Mouse (Mus musculus): ENCODE measurements around the gene Nono. TPM values are rescaled to one million over a fixed set of nuclear protein-coding genes. Genes with fewer than 3 reads are reported as not detected.

The Nono gene
- 399 and 412 TPM in 2 replicates for polyA plus RNA-seq (2015; fragmentation: Nextera tagmentation; extraction: Ambion mirVana)

- Histone ChIP-seq H3K27ac (ENCODE audit: low read length) (peak within 1 kb of the TSS; percentile 94), H3K36me3 (ENCODE audit: control insufficient read depth, insufficient read depth, low read length) (0 out of 2 replicates have a peak, but pooled peaks cover 1% of the 10 kb centered on the region), H3K9me3 (ENCODE audit: control insufficient read depth, low read length) (no peaks in the 10 kb centered on the region), H3K4me3 (ENCODE audit: low read length) (peak within 1 kb of the TSS; percentile 70), H3K9ac (ENCODE audit: low read length) (peak within 1 kb of the TSS; percentile 86), H3K27me3 (ENCODE audit: control insufficient read depth, insufficient read depth, low read depth, low read length) (no peaks in the 10 kb centered on the region), H3K4me2 (ENCODE audit: low read depth, low read length) (peak within 1 kb of the TSS; percentile 52), H3K4me1 (replicated peaks; ENCODE audit: control insufficient read depth, insufficient read depth, low read length) (no peaks in the 10 kb centered on the region)
- peak; percentile 98 for ATAC-seq (ENCODE audit: low read depth)
- 19% methylated on average over 47 of the region's 51 CpGs for WGBS
Measured at GRCm38 (mm10) chrX:101429142-101429949, at the start of gene Nono. Gene Nono, plus strand, starts transcription at chrX:101429318.

- Histone ChIP-seq H3K4me3 (ENCODE audit: low read length) (no peak overlapping the region), H3K36me3 (ENCODE audit: control insufficient read depth, insufficient read depth, low read length) (no peaks in the 10 kb centered on the region), H3K27me3 (ENCODE audit: control insufficient read depth, insufficient read depth, low read depth, low read length) (peaks cover 20% of the 10 kb centered on the region), H3K4me1 (replicated peaks; ENCODE audit: control insufficient read depth, insufficient read depth, low read length) (0 out of 2 replicates have a peak, but pooled peaks cover 3% of the 10 kb centered on the region), H3K27ac (ENCODE audit: low read length) (no peak overlapping the region), H3K9ac (ENCODE audit: low read length) (no peak overlapping the region), H3K4me2 (ENCODE audit: low read depth, low read length) (no peak overlapping the region), H3K9me3 (ENCODE audit: control insufficient read depth, low read length) (no peaks in the 10 kb centered on the region)
- no peak for ATAC-seq (ENCODE audit: low read depth)
- 73% methylated on average over 1 of the region's 1 CpGs for WGBS
Measured at GRCm38 (mm10) chrX:101379744-101380143, 49.4 kb upstream of the Nono start.

GRCm38 (mm10) chrX:101383455-101383854 lies 45.7 kb upstream of the Nono start:
- peaks cover 26% of the 10 kb centered on the region for H3K27me3 ChIP-seq (ENCODE audit: control insufficient read depth, insufficient read depth, low read depth, low read length)
- H3K27ac ChIP-seq (ENCODE audit: low read length), result no peak overlapping the region
- H3K4me3 ChIP-seq (ENCODE audit: low read length), result no peak overlapping the region
- 0 out of 2 replicates have a peak, but pooled peaks cover 3% of the 10 kb centered on the region for H3K4me1 ChIP-seq (replicated peaks; ENCODE audit: control insufficient read depth, insufficient read depth, low read length)
- no peaks in the 10 kb centered on the region for H3K9me3 ChIP-seq (ENCODE audit: control insufficient read depth, low read length)
- H3K4me2 ChIP-seq (ENCODE audit: low read depth, low read length), result no peak overlapping the region
- no peaks in the 10 kb centered on the region for H3K36me3 ChIP-seq (ENCODE audit: control insufficient read depth, insufficient read depth, low read length)
- 26% methylated on average over 18 of the region's 18 CpGs for WGBS
- H3K9ac ChIP-seq (ENCODE audit: low read length), result no peak overlapping the region
- ATAC-seq (ENCODE audit: low read depth), result no peak

- H3K9me3 ChIP-seq (ENCODE audit: control insufficient read depth, low read length), result no peaks in the 10 kb centered on the region
- ATAC-seq (ENCODE audit: low read depth), result no peak
- no peak overlapping the region for H3K27ac ChIP-seq (ENCODE audit: low read length)
- H3K4me3 ChIP-seq (ENCODE audit: low read length), result peak overlapping the region; percentile 10; the same call in 1 of the 2 replicates
- 0 out of 2 replicates have a peak, but pooled peaks cover 3% of the 10 kb centered on the region for H3K4me1 ChIP-seq (replicated peaks; ENCODE audit: control insufficient read depth, insufficient read depth, low read length)
- peaks cover 24% of the 10 kb centered on the region for H3K27me3 ChIP-seq (ENCODE audit: control insufficient read depth, insufficient read depth, low read depth, low read length)
- H3K36me3 ChIP-seq (ENCODE audit: control insufficient read depth, insufficient read depth, low read length), result no peaks in the 10 kb centered on the region
- 24% methylated on average over 27 of the region's 32 CpGs for WGBS
- peak overlapping the region; percentile 31; the same call in 1 of the 2 replicates for H3K4me2 ChIP-seq (ENCODE audit: low read depth, low read length)
- no peak overlapping the region for H3K9ac ChIP-seq (ENCODE audit: low read length)
Measured at GRCm38 (mm10) chrX:101384439-101385137, 44.5 kb upstream of the Nono start.

GRCm38 (mm10) chrX:101386222-101386621 lies 42.9 kb upstream of the Nono start:
- Histone ChIP-seq H3K27me3 (ENCODE audit: control insufficient read depth, insufficient read depth, low read depth, low read length) (peaks cover 23% of the 10 kb centered on the region), H3K4me1 (replicated peaks; ENCODE audit: control insufficient read depth, insufficient read depth, low read length) (0 out of 2 replicates have a peak, but pooled peaks cover 3% of the 10 kb centered on the region), H3K4me3 (ENCODE audit: low read length) (no peak overlapping the region), H3K27ac (ENCODE audit: low read length) (no peak overlapping the region), H3K9ac (ENCODE audit: low read length) (no peak overlapping the region), H3K9me3 (ENCODE audit: control insufficient read depth, low read length) (no peaks in the 10 kb centered on the region), H3K4me2 (ENCODE audit: low read depth, low read length) (no peak overlapping the region), H3K36me3 (ENCODE audit: control insufficient read depth, insufficient read depth, low read length) (no peaks in the 10 kb centered on the region)
- 28% methylated on average over 4 of the region's 4 CpGs for WGBS
- no peak for ATAC-seq (ENCODE audit: low read depth)

GRCm38 (mm10) chrX:101388866-101389537 lies 40.1 kb upstream of the Nono start:
- no peak overlapping the region for H3K27ac ChIP-seq (ENCODE audit: low read length)
- H3K4me2 ChIP-seq (ENCODE audit: low read depth, low read length), result no peak overlapping the region
- H3K4me1 ChIP-seq (replicated peaks; ENCODE audit: control insufficient read depth, insufficient read depth, low read length), result 0 out of 2 replicates have a peak, but pooled peaks cover 3% of the 10 kb centered on the region
- no peaks in the 10 kb centered on the region for H3K36me3 ChIP-seq (ENCODE audit: control insufficient read depth, insufficient read depth, low read length)
- H3K27me3 ChIP-seq (ENCODE audit: control insufficient read depth, insufficient read depth, low read depth, low read length), result peaks cover 13% of the 10 kb centered on the region
- no peak overlapping the region for H3K4me3 ChIP-seq (ENCODE audit: low read length)
- H3K9me3 ChIP-seq (ENCODE audit: control insufficient read depth, low read length), result no peaks in the 10 kb centered on the region
- 53% methylated on average over 5 of the region's 5 CpGs for WGBS
- no peak overlapping the region for H3K9ac ChIP-seq (ENCODE audit: low read length)
- ATAC-seq (ENCODE audit: low read depth), result no peak

- no peak overlapping the region for H3K4me2 ChIP-seq (ENCODE audit: low read depth, low read length)
- H3K36me3 ChIP-seq (ENCODE audit: control insufficient read depth, insufficient read depth, low read length), result no peaks in the 10 kb centered on the region
- H3K27me3 ChIP-seq (ENCODE audit: control insufficient read depth, insufficient read depth, low read depth, low read length), result peaks cover 16% of the 10 kb centered on the region
- ATAC-seq (ENCODE audit: low read depth), result no peak
- no peak overlapping the region for H3K9ac ChIP-seq (ENCODE audit: low read length)
- no peaks in the 10 kb centered on the region for H3K9me3 ChIP-seq (ENCODE audit: control insufficient read depth, low read length)
- H3K4me3 ChIP-seq (ENCODE audit: low read length), result no peak overlapping the region
- H3K27ac ChIP-seq (ENCODE audit: low read length), result no peak overlapping the region
- 30% methylated on average over 2 of the region's 2 CpGs for WGBS
- H3K4me1 ChIP-seq (replicated peaks; ENCODE audit: control insufficient read depth, insufficient read depth, low read length), result no peaks in the 10 kb centered on the region
Measured at GRCm38 (mm10) chrX:101394341-101394740, 34.8 kb upstream of the Nono start.

- WGBS, result 16% methylated on average over 11 of the region's 11 CpGs
Measured at GRCm38 (mm10) chrX:101396459-101396858, 32.7 kb upstream of the Nono start.

More at GRCm38 (mm10) chrX:101396459-101396858, 32.7 kb upstream of the Nono start:
- Histone ChIP-seq H3K4me3 (ENCODE audit: low read length) (no peak overlapping the region), H3K27me3 (ENCODE audit: control insufficient read depth, insufficient read depth, low read depth, low read length) (peaks cover 16% of the 10 kb centered on the region), H3K4me2 (ENCODE audit: low read depth, low read length) (no peak overlapping the region), H3K9ac (ENCODE audit: low read length) (no peak overlapping the region), H3K9me3 (ENCODE audit: control insufficient read depth, low read length) (no peaks in the 10 kb centered on the region), H3K36me3 (ENCODE audit: control insufficient read depth, insufficient read depth, low read length) (no peaks in the 10 kb centered on the region), H3K27ac (ENCODE audit: low read length) (no peak overlapping the region), H3K4me1 (replicated peaks; ENCODE audit: control insufficient read depth, insufficient read depth, low read length) (no peaks in the 10 kb centered on the region)
- ATAC-seq (ENCODE audit: low read depth), result no peak
